Mouse (Mus musculus) stomach, embryonic 15.5 days (tissue): ENCODE results near the gene Zcwpw1. TPM values are rescaled to one million over a fixed set of nuclear protein-coding genes. Genes with fewer than 3 reads are reported as not detected.
"Not testable (repeated sequence)": the region's sequence is repeated elsewhere in the genome, so short reads cannot be mapped to it uniquely, and the experiment has no call there.

Experiments used
- ATAC-seq: fragments of 200-750 bp; cut with Nextera tagmentation; 2 replicates; pipeline ENCODE4 v1.8.0; 2017; ENCODE audit warnings: low read depth, moderate number of reproducible peaks, moderate TSS enrichment; ENCODE audit not compliant: insufficient read depth, low FRiP score
- H3K27ac ChIP-seq: fragments of 300-500 bp; sonication (generic); 2 replicates; pipeline ENCODE4 v1.5.1; 2015; ENCODE audit warnings: mild to moderate bottlenecking, inconsistent platforms
- H3K27me3 ChIP-seq: fragments of 300-500 bp; sonication (generic); replicated peaks from 2 replicates; pipeline ENCODE4 v1.6.1; 2015; ENCODE audit warnings: inconsistent platforms
- H3K36me3 ChIP-seq: fragments of 300-500 bp; sonication (generic); 2 replicates; pipeline ENCODE4 v1.6.1; 2015; ENCODE audit warnings: inconsistent platforms
- H3K4me1 ChIP-seq: fragments of 300-500 bp; sonication (generic); 2 replicates; pipeline ENCODE4 v1.6.1; 2015; ENCODE audit warnings: inconsistent platforms
- H3K4me2 ChIP-seq: fragments of 300-500 bp; sonication (generic); 2 replicates; pipeline ENCODE4 v1.6.1; 2015; ENCODE audit warnings: mild to moderate bottlenecking, inconsistent platforms
- H3K4me3 ChIP-seq: fragments of 300-500 bp; sonication (generic); replicated peaks from 2 replicates; pipeline ENCODE4 v1.5.1; 2015; ENCODE audit warnings: inconsistent platforms
- H3K9ac ChIP-seq: fragments of 300-500 bp; sonication (generic); 2 replicates; pipeline ENCODE4 v1.6.1; 2015; ENCODE audit warnings: inconsistent platforms
- H3K9me3 ChIP-seq: fragments of 300-500 bp; sonication (generic); 2 replicates; pipeline ENCODE4 v1.6.1; 2016; ENCODE audit warnings: inconsistent platforms
- WGBS: fragments of 180-500 bp; shearing (Covaris S2); methylation state at CpG from one replicate; pipeline ENCODE4 v1.1.7; 2015; 5-methylcytosine and 5-hydroxymethylcytosine counted together
- polyA plus RNA-seq: library from polyadenylated mRNA; unstranded; fragments of >200 nt; fragmentation: Nextera tagmentation; extraction: Ambion mirVana; gene quantifications from 2 replicates; pipeline ENCODE4 v1.2.1, GENCODE M21; 2015

Gene Zcwpw1
- polyA plus RNA-seq, 1 experiment from 2014 or later, result 18.3 TPM

GRCm38 (mm10) chr5:137857960-137858710, 70.5 kb downstream of the Zcwpw1 start, which contains the start of gene Pilrb1:
Gene Pilrb1, minus strand, starts transcription at chr5:137858106.
- not testable (repeated sequence) for H3K9ac ChIP-seq, H3K36me3 ChIP-seq, H3K4me2 ChIP-seq, ATAC-seq, H3K4me1 ChIP-seq, H3K9me3 ChIP-seq, H3K27ac ChIP-seq, H3K4me3 ChIP-seq, H3K27me3 ChIP-seq
- WGBS, result 67% methylated on average over 2 of the region's 2 CpGs

- not testable (repeated sequence) for H3K36me3 ChIP-seq, ATAC-seq, H3K4me3 ChIP-seq, H3K9me3 ChIP-seq, H3K27me3 ChIP-seq, H3K4me2 ChIP-seq, H3K27ac ChIP-seq, H3K4me1 ChIP-seq, H3K9ac ChIP-seq
- 76% methylated on average over 1 of the region's 1 CpGs for WGBS
Observed at GRCm38 (mm10) chr5:137864008-137864407, 76.4 kb downstream of the Zcwpw1 start.

GRCm38 (mm10) chr5:137868600-137868999, 81.0 kb downstream of the Zcwpw1 start:
- not testable (repeated sequence) for H3K9me3 ChIP-seq, H3K4me3 ChIP-seq, H3K27ac ChIP-seq, ATAC-seq, H3K36me3 ChIP-seq, H3K4me2 ChIP-seq, H3K27me3 ChIP-seq, H3K4me1 ChIP-seq, H3K9ac ChIP-seq
- 77% methylated on average over 2 of the region's 2 CpGs for WGBS

- H3K9me3 ChIP-seq, H3K27ac ChIP-seq, H3K4me2 ChIP-seq, H3K9ac ChIP-seq, H3K36me3 ChIP-seq, H3K4me1 ChIP-seq, H3K27me3 ChIP-seq, ATAC-seq, H3K4me3 ChIP-seq: not testable (repeated sequence)
- 63% methylated on average over 3 of the region's 3 CpGs for WGBS
Observed at GRCm38 (mm10) chr5:137871644-137872380, 84.2 kb downstream of the Zcwpw1 start, which contains the start of gene Pilrb2. Gene Pilrb2, minus strand, starts transcription at chr5:137871815.

Other genes with a start within 250 kb of the Zcwpw1 start
- 4.5 and 5.1 TPM in 2 replicates for gene Actl6b, start 234.3 kb upstream of the Zcwpw1 start, polyA plus RNA-seq
- gene Tfr2, start 218.0 kb upstream of the Zcwpw1 start, polyA plus RNA-seq, result 2.2 and 4.7 TPM in 2 replicates
- 30.6 TPM in 2 replicates for gene Mospd3, start 186.7 kb upstream of the Zcwpw1 start, polyA plus RNA-seq
- 112 and 115 TPM in 2 replicates for gene Pcolce, start 174.0 kb upstream of the Zcwpw1 start, polyA plus RNA-seq
- 0.13 and 0.26 TPM in 2 replicates for gene Fbxo24, start 158.8 kb upstream of the Zcwpw1 start, polyA plus RNA-seq
- gene Lrch4, start 158.7 kb upstream of the Zcwpw1 start, polyA plus RNA-seq, result 36.0 and 38.5 TPM in 2 replicates
- 6.6 and 9.4 TPM in 2 replicates for gene Gm20605, start 158.6 kb upstream of the Zcwpw1 start, polyA plus RNA-seq
- 5.8 and 8.9 TPM in 2 replicates for gene Sap25, start 146.5 kb upstream of the Zcwpw1 start, polyA plus RNA-seq
- gene Irs3, start 142.1 kb upstream of the Zcwpw1 start, polyA plus RNA-seq, result 0.06 and 0.09 TPM in 2 replicates
- gene Agfg2, start 103.1 kb upstream of the Zcwpw1 start, polyA plus RNA-seq, result 18.1 and 23.1 TPM in 2 replicates
- gene Nyap1, start 46.2 kb upstream of the Zcwpw1 start, polyA plus RNA-seq, result 2.7 and 2.9 TPM in 2 replicates
- gene Tsc22d4, start 42.1 kb upstream of the Zcwpw1 start, polyA plus RNA-seq, result 130 and 138 TPM in 2 replicates
- gene Ppp1r35, start 8.9 kb upstream of the Zcwpw1 start, polyA plus RNA-seq, result 22.5 and 26.2 TPM in 2 replicates
- gene Mepce, start 143 bp upstream of the Zcwpw1 start, polyA plus RNA-seq, result 7.5 and 10.4 TPM in 2 replicates
- gene Pilra, start 48.5 kb downstream of the Zcwpw1 start, polyA plus RNA-seq, result 2.2 and 2.4 TPM in 2 replicates
- gene Pilrb1, start 70.3 kb downstream of the Zcwpw1 start, polyA plus RNA-seq, result 0.89 and 1.6 TPM in 2 replicates
- gene Pilrb2, start 84.0 kb downstream of the Zcwpw1 start, polyA plus RNA-seq, result 1.4 and 1.6 TPM in 2 replicates
- gene Cyp3a13, start 133.8 kb downstream of the Zcwpw1 start, polyA plus RNA-seq, result 9.3 and 10.4 TPM in 2 replicates
- 0.62 and 0.94 TPM in 2 replicates for gene Gjc3, start 175.3 kb downstream of the Zcwpw1 start, polyA plus RNA-seq
- gene Azgp1, start 193.7 kb downstream of the Zcwpw1 start, polyA plus RNA-seq, result 0.43 and 0.46 TPM in 2 replicates
- not detected in 2 replicates for gene Smok3a, start 233.5 kb downstream of the Zcwpw1 start, polyA plus RNA-seq
- gene Smok3b, start 233.6 kb downstream of the Zcwpw1 start, polyA plus RNA-seq, result not detected in 2 replicates